Mouse (Mus musculus) olfactory bulb, adult 2 months (tissue): ENCODE results near the gene Metrn.

ENCODE experiments used
- CTCF ChIP-seq: fragments of 200-500 bp; IDR thresholded peaks from 2 replicates; pipeline ENCODE4 v1.5.1; 2012; ENCODE audit warnings: low read depth, mild to moderate bottlenecking, low read length, moderate library complexity; ENCODE audit not compliant: insufficient read depth
- POLR2A ChIP-seq: fragments of 200-500 bp; IDR thresholded peaks from 2 replicates; pipeline ENCODE4 v1.6.1; 2012; ENCODE audit warnings: mild to moderate bottlenecking, low read depth, low read length, moderate library complexity; ENCODE audit not compliant: insufficient read depth

- TF ChIP-seq CTCF, result no peak
- no peak for TF ChIP-seq POLR2A
These were observed 11.1 kb upstream of the Metrn start for GRCm38 (mm10) chr17:25808028-25808427.
